Comparison of ENCODE assay signal across 12 mouse cellular contexts in the genomic region with DNA sequence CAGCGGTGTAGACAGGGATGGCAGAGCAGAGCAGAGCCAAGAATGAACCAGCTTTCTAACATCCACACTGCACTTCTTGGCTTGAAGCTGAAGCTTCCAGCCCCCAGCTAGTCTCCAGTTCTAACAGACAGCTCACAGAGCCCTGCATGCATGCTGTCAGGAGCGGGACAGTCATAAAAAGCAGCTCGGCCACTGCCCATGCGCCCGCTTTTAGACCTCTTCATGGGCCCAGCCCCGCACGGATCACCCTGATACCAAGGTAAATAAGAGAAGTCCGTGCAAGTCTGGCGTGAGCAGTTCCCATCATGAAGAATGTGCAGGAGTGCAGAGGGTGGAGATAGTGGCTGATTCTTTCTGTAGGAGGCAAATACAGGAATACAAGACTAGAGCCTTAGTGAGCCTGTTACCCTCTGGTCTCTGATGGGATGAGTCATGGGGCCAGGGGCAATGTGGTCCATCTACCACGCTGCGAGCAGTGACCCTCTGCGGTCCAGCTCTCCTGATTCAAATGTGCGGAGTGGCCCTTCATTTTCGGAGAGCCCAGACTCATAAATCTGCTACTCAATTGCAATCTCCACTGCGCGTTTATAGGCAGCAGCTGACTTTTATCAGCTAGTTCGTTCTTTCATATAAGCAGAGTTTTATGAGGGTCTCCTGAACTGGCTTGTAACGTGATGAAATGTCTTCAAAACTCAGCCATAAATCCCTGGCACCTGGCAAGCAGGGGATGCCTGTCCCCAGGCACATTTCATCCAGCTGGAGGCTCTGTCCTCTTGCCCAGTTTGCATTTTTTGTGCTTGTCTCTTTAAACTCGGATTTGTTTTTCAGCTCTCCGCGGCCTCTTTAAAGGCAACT. TPM values are rescaled to one million over a fixed set of nuclear protein-coding genes. Genes with fewer than 3 reads are reported as not detected.
A peak's percentile ranks its signal among the peaks of the same experiment; 100 is the strongest.
DNase-seq lines count a peak whose midpoint lies in the region.
"Had no signal": no experiment of that assay in that cellular context is flagged by ENCODE, and none has a peak within 500 bp of the region (broad histone marks: within the 10 kb centered on the region; RNA-seq: fewer than 3 reads in every experiment).

No protein-coding gene starts in this region.

- H3K9me3 ChIP-seq in limb, embryonic 10.5 days (replicated peaks): no peaks in the 10 kb centered on the region
- H3K9me3 ChIP-seq: midbrain, embryonic 10.5 days; neural tube, embryonic 15.5 days had no signal

- H3K4me1 ChIP-seq in limb, embryonic 10.5 days: peaks cover 28% of the 10 kb centered on the region
- H3K4me1 ChIP-seq: midbrain, embryonic 10.5 days had no signal

- peak overlapping the region; percentile 3; the same call in 1 of the 2 replicates for H3K4me3 ChIP-seq in limb, embryonic 10.5 days
- H3K4me3 ChIP-seq: midbrain, embryonic 10.5 days; neural tube, embryonic 15.5 days had no signal

- no peaks in the 10 kb centered on the region for H3K36me3 ChIP-seq in limb, embryonic 10.5 days
- H3K36me3 ChIP-seq: midbrain, embryonic 10.5 days; neural tube, embryonic 15.5 days had no signal

- WGBS in limb, embryonic 10.5 days: 45% methylated on average over 21 of the region's 21 CpGs

- peak; percentile 44 for DNase-seq in embryo, embryonic 10.5 days (ENCODE audit: low spot score)
- DNase-seq in embryo, embryonic 10 days (ENCODE audit: low spot score): no peak
- peak; percentile 21 for DNase-seq in kidney, adult 11 months
- DNase-seq in kidney, adult 18-20 months: no peak
- DNase-seq in limb, embryonic 10.5 days (ENCODE audit: low spot score): peak; percentile 61
- peak; percentile 48 for DNase-seq in mesoderm, embryonic 11.5 days (ENCODE audit: low read depth, low spot score)
- no peak for DNase-seq in thymus, postnatal 10 days (ENCODE audit: low spot score in 2 of 2)
- no peak for DNase-seq in retina, embryonic 14.5 days (ENCODE audit: low spot score)
- DNase-seq: cerebellum, adult 11-12 months; liver had no signal

- peaks cover 96% of the 10 kb centered on the region for H3K27me3 ChIP-seq in limb, embryonic 10.5 days (ENCODE audit: low read depth, poor library complexity, severe bottlenecking)
- H3K27me3 ChIP-seq: neural tube, embryonic 15.5 days had no signal

- H3K27ac ChIP-seq in limb, embryonic 10.5 days: 0 out of 2 replicates have a peak overlapping the region, but pooled peaks have one; percentile 11
- H3K27ac ChIP-seq: midbrain, embryonic 10.5 days; neural tube, embryonic 15.5 days had no signal

RNA-seq across cellular contexts. Expression of gene Cdca8, which starts 11.3 kb away (rescaled TPM):
- polyA plus RNA-seq in limb, embryonic 10.5 days (2016; fragmentation: Nextera tagmentation; extraction: Ambion mirVana): 221 and 226 TPM in 2 replicates

RNA-seq across cellular contexts. Expression of gene 9930104L06Rik, which starts 13.6 kb away (rescaled TPM):
- 14.6 and 17.0 TPM in 2 replicates for polyA plus RNA-seq in limb, embryonic 10.5 days (2016; fragmentation: Nextera tagmentation; extraction: Ambion mirVana)

RNA-seq across cellular contexts. Expression of gene Rspo1, which starts 35.8 kb away (rescaled TPM):
- 4.8 and 6.3 TPM in 2 replicates for polyA plus RNA-seq in limb, embryonic 10.5 days (2016; fragmentation: Nextera tagmentation; extraction: Ambion mirVana)

Comparison
In these comparisons a context has a peak if more than half of its experiments do, and no peak if none do; other contexts are left out.
1. DNase-seq: peak in embryo, embryonic 10.5 days (single experiment), kidney, adult 11 months (single experiment), limb, embryonic 10.5 days (single experiment) and mesoderm, embryonic 11.5 days (single experiment); none in embryo, embryonic 10 days (single experiment), kidney, adult 18-20 months (single experiment), thymus, postnatal 10 days (0 of 2) and retina, embryonic 14.5 days (single experiment).